Mouse (Mus musculus): ENCODE measurements around the gene Apbb1ip. TPM values are rescaled to one million over a fixed set of nuclear protein-coding genes. Genes with fewer than 3 reads are reported as not detected.
A peak's percentile ranks its signal among the peaks of the same experiment; 100 is the strongest.

The Apbb1ip gene
- total RNA-seq, 2 experiments from 2014 or later, result 2.6 to 2.7 TPM

DNA sequence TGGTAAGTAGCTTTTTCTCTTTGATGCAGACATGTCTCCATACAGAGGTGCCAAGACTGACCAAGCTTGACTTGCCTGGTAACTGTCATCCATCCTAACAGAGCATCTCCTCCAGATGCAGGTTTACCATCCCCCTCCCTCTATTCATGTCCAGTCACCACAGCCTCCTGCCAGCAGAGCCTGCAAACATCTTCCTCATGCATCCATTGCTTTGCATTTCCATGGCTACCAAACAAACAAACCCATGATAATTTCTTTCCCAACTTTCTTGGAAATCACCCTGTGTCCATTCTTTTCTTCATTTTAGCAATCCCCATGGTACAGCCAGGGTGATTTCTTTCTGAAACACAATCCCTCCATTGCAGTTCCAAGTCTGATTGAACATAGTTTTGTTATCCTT is 2.6 kb upstream of the Apbb1ip start:
- DNase-seq, result peak; percentile 12
- intact Hi-C loops (cut with DNase I; ENCODE audit: low total_unique reads), result no loop called here

DNA sequence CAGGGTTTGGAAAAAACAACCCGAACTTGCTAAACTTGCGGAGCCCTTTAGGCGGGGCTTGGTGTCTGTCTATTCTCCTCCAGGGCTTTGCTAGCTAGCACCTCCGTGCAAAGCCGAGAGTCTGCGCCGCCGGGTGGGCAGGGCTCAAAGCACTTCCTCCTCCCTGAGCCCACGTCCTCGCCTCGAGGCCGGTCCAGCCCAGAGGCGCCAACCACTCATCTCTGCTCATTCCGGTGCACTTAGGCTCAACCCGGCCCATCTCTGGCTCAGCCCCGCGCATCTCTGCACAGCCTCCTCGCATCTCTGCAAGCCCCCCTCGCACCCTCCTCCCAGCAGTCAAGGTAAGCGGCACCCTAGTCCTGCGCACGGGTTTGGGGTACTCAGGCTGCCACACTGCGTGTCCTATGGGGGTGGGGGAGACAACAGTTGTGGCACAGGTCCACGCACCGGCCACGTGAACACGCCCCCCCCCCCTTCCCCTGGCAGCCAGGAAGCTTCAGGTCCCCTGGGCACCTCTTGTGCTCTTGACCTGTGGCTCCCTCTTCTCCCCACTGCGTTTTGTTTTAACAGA is 372 bp downstream of the Apbb1ip start:
- peak; percentile 81 for DNase-seq
- intact Hi-C loops (cut with DNase I; ENCODE audit: low total_unique reads), result no loop called here

DNA sequence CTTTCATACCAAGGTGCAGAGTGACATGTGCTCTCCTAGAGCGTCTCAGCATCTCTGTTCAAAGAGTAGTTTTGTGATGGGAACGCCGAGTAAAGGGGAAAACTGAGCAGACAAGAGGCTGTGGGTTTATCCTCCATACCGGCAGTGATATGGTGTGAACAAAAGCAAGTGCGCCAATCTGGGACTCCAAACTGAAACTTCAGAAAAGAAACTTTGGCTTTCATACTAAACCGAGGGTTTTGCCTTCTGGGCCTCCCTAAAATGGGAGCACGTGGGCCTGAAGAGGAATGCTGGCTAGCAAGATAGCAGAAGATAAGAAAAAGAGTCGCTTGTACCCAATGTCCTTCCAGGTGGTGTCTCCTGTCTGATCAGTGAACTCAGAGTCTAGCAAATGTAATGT is 1.3 kb downstream of the Apbb1ip start:
- DNase-seq, result no peak
- intact Hi-C loops (cut with DNase I; ENCODE audit: low total_unique reads), result no loop called here

DNA sequence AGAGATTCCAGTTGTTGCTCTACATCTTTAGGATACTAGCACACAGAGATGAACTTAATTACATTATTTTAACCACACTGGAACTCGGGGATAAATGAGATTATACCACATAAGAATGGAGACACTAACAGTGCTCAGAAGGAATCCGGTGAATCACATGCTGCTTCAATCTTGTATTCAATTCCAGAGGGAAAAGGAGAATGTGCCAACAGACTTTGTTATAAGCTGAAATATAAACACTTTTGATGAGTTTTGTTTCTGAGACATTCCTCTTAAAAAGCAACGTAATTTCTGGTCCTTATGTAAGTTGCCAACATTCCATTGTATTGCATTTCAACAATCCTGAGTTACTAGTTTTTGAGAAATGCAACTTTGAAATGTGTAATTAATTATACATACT is 1.8 kb downstream of the Apbb1ip start:
- no peak for DNase-seq
- intact Hi-C loops (cut with DNase I; ENCODE audit: low total_unique reads), result no loop called here

DNA sequence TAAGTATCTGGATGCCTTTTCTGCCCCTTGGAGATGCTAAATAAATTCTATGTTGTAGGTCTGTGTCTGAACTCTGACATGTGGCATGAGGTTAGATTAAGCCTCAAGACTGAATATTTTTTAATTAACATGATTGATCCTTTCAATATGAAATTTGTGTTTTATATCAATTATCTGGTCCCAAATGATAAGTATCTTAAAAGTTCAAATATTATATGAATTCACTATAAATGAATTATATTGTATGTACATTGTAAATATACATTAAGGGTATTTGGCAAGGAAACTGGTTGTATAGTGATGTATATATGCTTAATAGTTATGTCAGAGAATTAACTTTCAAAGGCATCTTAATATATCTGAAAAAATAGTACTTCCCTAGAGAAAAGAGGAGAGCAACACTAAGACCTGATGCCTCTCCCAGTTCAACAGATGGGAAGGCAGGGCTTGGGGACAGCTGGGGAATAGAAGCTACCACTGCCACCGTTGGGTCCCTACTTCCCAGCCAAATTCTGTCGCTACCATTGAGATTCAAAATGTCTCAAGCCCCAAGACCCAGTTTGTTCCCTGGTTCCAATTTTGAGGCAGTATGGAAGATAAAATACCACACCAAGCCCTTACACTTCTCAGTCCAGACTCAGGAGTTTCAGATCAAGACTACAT is 2.8 kb downstream of the Apbb1ip start:
- intact Hi-C loops (cut with DNase I; ENCODE audit: low total_unique reads), result no loop called here
- no peak for DNase-seq

DNA sequence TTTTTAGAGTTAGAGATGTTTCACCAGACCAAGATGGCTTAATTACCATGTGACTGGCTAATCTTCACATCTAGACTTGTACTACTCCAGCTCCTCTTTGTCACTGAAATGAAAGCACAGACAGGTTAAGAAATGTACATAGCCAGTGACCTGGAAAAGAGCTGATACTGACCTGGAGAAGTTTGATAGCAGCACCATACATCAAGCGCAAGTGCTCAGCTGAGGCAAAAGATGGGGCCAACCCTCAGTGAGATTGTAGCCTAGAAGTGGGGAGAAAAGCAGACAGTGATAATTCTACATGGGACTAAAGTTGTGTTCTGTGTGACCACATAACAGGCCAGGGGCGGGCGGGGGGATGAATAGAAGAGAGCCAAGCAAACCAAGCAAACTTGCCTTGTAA is 3.9 kb downstream of the Apbb1ip start:
- intact Hi-C loops (cut with DNase I; ENCODE audit: low total_unique reads), result no loop called here

DNA sequence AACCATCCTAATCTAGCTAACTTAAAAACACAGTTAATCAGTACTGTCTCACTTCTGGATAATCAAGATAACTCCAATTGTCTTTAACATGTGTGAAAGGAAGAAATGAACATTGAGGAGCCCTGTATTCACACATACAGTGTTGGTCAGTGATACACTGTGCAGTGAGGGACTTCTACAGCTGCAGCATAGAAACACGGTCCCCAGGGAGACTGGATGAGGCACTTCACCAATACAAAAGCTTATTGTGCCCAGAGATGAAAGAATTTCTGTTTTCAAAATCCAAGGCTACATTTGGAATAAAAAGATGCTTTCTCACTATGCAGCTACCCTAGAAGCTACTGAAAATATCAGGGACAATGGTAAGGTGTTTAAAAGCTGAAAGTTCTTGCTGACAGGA is 7.0 kb downstream of the Apbb1ip start:
- no peak for DNase-seq
- intact Hi-C loops (cut with DNase I; ENCODE audit: low total_unique reads), result no loop called here

More for the DNA sequence above, 3.9 kb downstream of the Apbb1ip start:
- no peak for DNase-seq

DNA sequence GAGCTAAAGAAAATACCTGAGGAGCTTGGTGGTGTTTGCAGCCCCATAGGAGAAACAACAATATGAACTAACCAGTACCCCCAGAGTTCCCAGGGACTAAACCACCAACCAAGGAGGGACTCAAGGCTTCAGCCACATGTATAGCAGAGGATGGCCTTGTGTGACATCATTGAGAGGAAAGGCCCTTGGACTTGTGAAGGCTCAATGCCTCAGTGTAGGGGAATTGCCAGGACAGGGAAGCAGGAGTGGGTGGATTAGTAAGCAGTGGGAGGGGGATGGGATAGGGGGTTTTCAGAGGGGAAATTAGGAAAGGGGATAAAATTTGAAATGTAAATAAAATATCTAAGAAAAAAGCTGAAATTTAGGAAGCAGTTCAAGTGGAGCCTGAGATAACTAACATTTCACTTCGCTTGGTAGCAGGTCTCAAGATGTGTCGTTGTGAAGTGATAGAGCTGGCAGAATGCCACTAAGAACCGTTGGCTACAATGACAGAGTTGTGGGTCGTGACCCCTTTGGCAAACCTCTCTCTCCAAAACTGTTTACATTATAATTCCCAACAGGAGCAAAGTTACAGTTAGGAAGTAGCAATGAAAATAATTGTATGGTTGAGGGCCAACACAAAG is 7.6 kb downstream of the Apbb1ip start:
- no peak for DNase-seq
- intact Hi-C loops (cut with DNase I; ENCODE audit: low total_unique reads), result no loop called here

DNA sequence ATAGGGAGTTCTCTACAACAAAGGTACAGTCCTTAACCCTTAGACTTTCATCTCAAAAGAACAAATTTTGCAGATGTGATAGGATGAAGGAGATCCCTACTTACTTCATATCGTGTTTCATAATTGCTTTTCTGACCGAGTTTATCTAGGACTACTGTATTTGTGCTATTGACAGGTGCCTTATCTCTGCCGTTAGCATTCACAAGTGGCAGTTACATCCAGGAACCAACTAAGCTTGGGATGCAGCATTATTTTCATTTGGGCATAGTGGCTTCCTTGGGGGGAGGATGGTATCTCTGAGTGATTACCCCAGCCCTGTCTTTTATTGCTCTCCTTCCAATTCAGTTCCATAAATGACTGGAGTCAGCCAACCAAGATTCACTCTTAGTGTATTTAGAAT is 8.2 kb downstream of the Apbb1ip start:
- intact Hi-C loops (cut with DNase I; ENCODE audit: low total_unique reads), result no loop called here
- DNase-seq, result no peak

DNA sequence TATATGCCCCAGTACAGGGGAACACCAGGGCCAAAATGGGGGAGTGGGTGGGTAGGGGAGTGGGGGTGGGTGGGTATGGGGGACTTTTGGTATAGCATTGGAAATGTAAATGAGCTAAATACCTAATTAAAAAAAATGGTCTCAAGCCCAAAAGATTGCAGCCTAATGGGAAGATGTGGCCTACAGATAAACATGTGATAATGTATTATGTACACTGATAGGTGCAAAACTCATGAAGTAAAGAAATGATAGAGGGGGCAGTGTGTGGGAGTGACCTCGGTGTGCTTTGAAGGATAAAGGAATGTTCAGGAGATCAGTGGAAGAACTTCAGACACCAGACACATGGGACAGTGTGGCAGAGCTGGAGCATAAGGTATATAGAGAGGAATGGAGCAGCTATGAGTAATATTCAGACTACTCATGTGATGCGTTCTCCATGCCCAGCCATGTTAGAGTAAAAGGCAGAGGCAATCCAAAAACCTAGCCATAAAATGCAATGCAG is 9.3 kb downstream of the Apbb1ip start:
- intact Hi-C loops (cut with DNase I; ENCODE audit: low total_unique reads), result no loop called here
- no peak for DNase-seq

DNA sequence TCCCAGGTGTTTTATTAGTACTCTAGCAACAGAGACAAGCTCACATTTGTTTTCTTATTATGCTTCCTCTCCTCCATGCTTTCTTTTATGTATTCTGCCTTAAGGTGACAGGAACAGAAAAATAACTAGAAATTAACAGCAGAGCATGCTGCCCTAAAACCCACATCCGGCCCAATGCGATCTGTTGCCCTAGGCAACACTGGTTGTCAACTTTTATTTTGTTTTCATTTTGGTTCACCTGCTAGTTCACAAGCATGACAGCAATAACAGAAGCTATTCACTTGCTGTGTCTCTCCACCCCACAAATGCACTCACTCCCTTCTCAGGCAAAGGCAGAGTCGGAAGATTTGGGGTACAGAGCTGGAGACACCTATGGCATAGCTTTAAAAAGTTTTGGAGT is 10.3 kb downstream of the Apbb1ip start:
- intact Hi-C loops (cut with DNase I; ENCODE audit: low total_unique reads), result no loop called here
- DNase-seq, result no peak

DNA sequence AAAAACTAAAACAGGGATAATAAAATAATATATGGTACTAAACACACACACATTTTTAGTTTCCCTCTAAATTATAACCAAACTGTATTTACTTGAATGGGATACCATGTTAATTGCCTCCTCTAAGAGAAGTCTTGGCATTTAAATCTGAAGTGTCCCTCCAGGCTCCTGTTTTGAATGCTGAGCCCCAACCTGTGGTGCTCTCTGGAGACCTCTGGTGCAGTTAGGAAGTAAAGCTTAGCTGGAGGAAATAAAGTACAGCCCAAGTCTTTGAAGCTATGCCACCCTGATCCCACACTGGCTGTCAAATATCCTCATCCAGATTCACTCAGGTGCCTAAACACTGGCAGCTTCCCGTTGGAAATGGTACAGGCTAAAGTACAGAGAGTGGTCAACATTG is 10.9 kb downstream of the Apbb1ip start:
- no peak for DNase-seq
- intact Hi-C loops (cut with DNase I; ENCODE audit: low total_unique reads), result no loop called here

DNA sequence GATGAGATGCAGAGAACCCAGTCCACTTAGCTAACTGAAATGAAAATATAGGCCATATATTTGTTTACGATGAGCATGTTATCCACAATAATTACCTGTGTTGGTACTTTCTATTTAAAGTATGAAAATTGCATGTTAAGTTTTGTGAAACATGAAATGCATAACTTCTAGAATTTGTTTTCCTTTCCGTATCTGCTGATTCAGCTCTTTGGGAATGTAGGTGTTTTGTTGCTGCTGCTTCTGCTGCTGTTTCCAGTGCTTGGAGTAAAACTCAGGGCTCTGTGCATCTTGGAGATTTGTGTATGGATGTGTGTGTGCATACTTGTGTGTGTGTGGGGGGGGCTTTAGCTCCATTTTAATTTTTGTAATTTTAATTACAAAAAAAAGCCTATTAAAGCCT is 14.8 kb downstream of the Apbb1ip start:
- DNase-seq, result no peak
- intact Hi-C loops (cut with DNase I; ENCODE audit: low total_unique reads), result no loop called here

DNA sequence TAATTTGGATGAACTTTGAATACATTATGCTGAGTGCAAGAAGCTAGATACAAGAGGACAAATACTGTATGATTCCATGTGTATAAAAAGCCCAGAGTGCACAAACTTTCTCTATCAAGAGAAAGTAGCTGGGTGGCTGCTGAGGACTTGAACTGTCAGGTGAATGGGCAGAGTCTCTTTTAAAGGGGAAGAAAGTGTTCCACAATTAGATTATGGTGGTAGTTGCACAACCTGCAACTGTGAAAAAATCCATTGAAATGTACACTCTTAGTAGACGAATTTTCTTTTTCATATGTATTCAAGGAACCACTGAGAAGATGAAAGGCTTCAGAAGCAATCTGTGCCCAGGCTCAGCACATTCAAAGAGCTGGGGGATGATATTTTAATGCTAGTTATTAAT is 15.7 kb downstream of the Apbb1ip start:
- intact Hi-C loops (cut with DNase I; ENCODE audit: low total_unique reads), result no loop called here

DNA sequence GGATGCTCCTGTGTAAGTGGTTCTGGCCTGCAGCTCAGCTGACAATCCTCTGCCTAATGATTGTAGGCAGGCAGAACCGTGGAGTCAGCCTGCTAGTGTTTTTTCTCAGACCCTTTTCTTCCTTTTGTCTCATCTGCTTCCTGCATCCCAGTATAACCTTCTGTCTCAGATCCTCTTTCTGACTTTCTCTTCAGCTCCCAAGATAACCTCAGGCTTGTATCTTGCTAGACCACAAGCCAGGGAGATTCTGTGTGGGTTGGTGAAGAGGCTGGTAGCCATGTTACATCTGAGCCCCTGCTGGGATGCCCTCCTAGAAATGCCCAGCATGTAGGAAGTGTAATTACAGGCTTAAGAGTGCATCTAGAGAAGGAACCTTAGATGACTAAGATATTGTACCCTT is 16.5 kb downstream of the Apbb1ip start:
- no peak for DNase-seq
- intact Hi-C loops (cut with DNase I; ENCODE audit: low total_unique reads), result no loop called here

More for the DNA sequence above, 15.7 kb downstream of the Apbb1ip start:
- no peak for DNase-seq

DNA sequence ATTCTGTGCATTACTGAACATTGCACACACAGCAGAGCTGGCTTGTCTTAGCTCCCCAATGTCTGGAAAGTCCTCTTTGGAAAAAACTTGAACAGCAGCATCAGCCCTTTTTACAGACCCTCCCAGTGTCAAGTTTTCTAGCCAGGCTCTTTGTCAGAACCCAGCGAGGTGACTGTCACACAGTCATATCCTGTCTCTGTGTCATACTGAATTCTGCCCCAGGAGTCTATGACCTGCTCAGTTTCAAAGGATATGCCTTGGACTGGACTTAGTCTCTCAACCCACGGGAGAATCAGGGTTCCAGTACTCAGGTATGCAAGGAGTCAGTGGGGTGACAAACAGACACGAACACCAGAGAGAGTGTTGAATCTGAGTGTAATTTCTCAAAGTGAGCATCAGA is 21.2 kb downstream of the Apbb1ip start:
- no peak for DNase-seq
- intact Hi-C loops (cut with DNase I; ENCODE audit: low total_unique reads), result no loop called here

DNA sequence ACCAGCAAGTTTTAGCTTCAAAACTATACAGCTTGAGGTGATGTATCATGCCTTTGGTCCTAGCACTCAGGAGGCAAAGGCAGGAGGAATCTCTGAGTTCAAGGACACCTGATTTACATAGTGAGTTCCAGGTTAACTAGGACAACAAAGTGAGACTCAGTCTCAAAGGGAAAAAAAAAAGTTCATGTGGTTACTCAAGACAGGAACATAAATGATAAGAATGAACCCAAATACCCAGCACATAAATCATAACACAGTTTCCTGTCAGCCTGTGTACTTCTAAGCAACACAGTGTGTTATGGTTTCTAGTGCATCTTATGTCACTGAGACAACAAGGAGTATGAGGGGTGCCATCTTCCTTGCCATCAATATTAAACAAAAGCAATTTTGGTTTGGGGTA is 22.6 kb downstream of the Apbb1ip start:
- intact Hi-C loops (cut with DNase I; ENCODE audit: low total_unique reads), result no loop called here
- DNase-seq, result no peak

DNA sequence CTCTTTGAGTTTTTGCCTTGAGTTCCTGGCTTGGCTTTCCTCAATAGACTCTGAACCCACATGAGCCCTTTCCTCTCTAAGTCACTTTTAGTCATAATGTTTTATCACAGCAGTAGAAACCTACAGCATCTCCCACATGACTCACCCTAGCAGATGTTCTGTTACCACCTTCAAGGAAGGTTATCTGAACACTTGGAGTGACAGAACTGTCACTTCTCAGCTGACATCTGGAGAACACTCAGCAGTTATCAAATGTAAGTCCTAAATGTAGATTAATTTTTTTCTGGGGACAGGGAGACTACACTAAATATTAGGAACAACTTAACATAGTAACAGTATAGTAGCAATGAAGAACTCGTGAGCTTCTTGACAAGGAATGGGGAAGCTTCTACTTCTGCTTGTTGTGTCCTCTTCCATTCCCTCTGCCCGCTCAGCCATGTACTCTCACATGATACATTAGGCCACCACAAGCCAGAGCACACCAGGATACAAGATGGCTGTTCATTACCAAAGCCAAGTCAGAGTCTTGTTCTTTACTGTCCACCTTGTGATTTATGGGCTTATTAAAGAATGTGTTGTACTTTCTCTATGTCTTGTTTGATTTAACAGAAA is 25.6 kb downstream of the Apbb1ip start:
- intact Hi-C loops (cut with DNase I; ENCODE audit: low total_unique reads), result no loop called here
- no peak for DNase-seq

DNA sequence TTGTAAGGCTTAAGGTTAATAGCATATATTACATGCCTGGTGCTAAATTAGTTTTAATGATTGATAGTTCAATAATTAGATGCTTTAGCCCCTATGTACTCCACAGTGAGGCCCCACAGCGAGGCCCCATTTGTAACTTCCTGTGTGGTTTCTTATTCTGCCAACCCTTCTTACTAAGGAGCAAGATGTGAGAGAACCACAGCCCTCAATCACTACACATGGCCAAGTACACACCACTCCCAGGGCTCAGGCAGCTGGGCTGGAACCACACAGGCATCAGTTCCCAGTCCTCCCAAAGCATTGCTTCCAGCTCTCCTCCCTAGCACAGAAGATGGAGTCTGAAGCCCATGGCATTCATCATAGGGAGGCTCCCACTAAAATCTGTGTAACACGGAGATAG is 31.7 kb downstream of the Apbb1ip start:
- no peak for DNase-seq
- intact Hi-C loops (cut with DNase I; ENCODE audit: low total_unique reads), result no loop called here

DNA sequence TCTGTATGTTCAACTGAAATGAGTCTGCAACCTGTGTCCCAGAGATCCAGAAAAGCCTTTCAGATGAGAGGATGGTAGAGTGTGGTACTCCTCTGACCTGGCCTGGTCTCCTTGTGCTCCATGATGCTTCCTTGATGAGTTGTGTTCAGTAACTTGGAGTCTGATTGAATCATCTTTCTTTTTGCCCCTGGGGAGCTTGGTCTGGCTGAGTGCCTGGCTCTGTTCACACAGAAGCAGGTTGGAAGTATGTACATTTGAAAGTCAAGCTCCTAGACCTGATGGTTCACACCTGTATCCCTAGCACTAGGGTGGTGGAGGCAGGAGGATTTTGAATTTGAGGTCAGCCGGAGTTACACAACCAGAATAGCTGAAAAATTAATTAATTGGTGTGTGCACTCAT is 32.7 kb downstream of the Apbb1ip start:
- DNase-seq, result no peak
- intact Hi-C loops (cut with DNase I; ENCODE audit: low total_unique reads), result no loop called here

DNA sequence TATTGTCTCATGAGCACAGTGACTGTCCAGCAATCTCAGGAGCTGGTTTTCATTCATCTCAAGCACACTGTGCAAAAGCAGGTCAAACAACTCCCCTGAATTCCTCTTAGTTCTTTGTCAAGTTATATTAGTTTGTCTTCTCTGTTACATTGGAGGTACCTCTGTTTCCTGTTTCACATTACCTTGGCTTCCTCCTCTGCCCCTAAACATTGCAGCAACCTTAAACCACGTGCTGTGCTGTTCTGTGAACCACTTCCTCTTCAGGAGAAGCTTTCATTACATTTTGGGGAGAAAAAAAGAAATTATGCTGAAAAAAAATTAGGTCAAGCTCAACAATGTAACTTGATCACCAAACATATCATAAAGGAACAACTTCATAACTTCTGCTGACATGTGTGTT is 33.4 kb downstream of the Apbb1ip start:
- intact Hi-C loops (cut with DNase I; ENCODE audit: low total_unique reads), result no loop called here
- DNase-seq, result no peak

Measured in gastrocnemius, postnatal 14 days (tissue).